Mouse (Mus musculus): ENCODE data around the gene Maml1.

Gene Maml1

DNA sequence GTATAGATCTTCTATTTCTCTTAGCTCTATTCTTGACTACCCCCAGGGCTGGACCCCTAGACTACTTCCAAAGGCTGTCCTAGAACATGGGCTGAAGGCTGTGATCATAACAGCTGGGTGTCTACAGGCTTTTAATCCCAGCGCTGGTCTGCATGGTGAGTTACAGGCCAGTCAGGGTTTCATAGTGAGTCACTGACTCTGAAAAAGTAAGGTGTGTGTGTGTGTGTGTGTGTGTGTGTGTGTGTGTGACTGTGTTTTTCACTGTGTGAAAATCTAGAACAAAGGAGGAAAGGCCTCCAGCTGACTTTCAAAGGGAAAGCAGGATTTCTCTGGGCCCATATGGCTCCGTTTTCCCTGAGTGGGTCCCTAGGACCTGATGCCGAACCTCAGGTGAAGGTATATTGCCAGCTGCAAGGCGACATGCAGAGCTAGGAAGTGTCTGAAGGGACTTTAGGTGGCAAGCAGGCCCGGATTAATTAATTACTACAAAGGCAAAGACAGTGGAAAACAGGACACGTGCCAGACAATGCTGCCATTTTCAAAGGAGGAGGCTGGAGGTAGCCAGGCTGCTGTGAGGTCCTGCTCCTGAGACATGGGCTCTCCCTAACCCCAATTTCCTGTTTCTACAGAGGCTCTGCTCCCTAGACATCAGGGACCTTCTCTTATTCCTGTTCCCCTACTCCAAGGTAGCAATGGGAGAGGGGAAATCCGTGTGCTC is 69.4 kb downstream of the Maml1 start:
- DNase-seq (ENCODE audit: low read depth, low spot score), result no peak

DNA sequence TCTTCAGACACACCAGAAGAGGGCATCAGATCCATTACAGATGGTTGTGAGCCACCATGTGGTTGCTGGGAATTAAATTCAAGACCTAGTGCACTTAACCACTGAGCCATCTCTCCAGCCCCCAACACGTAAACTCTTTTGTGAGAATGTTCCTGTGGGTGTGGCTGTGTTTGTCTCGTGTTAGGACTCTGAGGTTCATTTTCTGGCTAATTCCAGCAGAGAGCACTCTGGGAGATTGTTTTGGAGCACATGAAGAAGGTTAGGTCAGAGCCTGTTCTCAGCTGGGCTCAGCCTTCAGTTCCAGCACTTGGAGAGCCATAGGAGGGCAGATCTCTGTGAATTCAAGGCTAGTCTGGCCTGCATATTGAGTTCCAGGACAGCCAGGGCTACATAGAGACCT is 72.3 kb downstream of the Maml1 start:
- DNase-seq (ENCODE audit: low read depth, low spot score), result peak; percentile 87

GRCm38 (mm10) chr11:50217811-50218210 is 74.3 kb downstream of the Maml1 start:
- peak; percentile 63 for DNase-seq (ENCODE audit: low read depth, low spot score)

GRCm38 (mm10) chr11:50216724-50217366 is 75.3 kb downstream of the Maml1 start:
- no peak for DNase-seq (ENCODE audit: low read depth, low spot score)

DNA sequence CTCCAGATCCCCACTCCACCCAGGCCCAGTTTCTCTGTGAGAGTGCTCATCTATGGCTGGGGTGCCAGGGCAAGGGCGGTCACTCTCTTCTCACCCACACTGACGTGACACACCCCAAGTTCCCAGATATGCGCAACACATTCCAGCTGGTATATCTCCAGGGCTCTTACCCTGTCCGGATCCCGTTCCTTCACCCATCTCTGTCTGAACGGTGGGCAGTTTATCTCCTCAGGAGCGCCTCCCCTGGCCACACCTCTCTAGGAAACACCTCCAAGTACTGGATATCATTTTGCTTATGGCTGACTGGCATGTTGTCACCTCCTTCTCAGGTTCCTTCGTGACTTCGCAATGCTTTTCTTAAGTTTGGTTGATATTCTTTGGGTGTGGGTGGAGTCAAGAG is 76.5 kb downstream of the Maml1 start:
- peak; percentile 47 for DNase-seq (ENCODE audit: low read depth, low spot score)

GRCm38 (mm10) chr11:50214631-50215030 is 77.5 kb downstream of the Maml1 start:
- no peak for DNase-seq (ENCODE audit: low read depth, low spot score)

GRCm38 (mm10) chr11:50212848-50213758 is 79.0 kb downstream of the Maml1 start:
- DNase-seq (ENCODE audit: low read depth, low spot score), result no peak

DNA sequence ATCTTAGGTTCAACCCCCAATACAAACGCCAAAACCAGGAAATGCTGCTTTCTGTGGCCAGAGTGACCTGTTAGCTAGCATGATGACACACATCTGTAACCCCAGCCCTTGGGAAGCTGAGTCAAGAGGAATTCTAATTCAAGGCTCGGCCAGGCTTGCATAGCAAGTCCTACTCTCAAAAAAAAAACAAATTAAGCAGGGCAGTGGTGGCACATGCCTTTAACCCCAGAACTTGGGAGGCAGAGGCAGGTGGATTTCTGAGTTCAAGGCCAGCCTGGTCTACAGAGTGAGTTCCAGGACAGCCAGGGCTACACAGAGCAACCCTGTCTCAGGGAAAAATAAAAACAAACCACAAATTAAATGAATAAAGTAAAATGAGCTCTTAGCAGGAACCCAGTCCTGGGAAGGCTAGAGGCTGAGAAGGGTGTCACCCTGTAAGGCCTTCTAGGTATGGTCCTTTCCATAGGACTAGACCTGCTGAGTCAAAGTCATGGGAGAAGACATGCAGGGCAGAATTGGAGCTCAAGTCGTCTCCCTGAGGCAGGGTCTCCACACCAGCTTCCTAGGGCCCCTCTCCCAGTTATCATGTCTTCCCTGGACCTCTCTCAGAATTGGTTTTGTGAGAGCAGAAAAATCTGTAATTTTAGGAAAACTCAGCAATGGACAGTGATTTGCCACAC is 79.9 kb downstream of the Maml1 start:
- DNase-seq (ENCODE audit: low read depth, low spot score), result no peak

- no peak for DNase-seq (ENCODE audit: low read depth, low spot score)
Measured at GRCm38 (mm10) chr11:50211322-50212059, 80.6 kb downstream of the Maml1 start.

DNA sequence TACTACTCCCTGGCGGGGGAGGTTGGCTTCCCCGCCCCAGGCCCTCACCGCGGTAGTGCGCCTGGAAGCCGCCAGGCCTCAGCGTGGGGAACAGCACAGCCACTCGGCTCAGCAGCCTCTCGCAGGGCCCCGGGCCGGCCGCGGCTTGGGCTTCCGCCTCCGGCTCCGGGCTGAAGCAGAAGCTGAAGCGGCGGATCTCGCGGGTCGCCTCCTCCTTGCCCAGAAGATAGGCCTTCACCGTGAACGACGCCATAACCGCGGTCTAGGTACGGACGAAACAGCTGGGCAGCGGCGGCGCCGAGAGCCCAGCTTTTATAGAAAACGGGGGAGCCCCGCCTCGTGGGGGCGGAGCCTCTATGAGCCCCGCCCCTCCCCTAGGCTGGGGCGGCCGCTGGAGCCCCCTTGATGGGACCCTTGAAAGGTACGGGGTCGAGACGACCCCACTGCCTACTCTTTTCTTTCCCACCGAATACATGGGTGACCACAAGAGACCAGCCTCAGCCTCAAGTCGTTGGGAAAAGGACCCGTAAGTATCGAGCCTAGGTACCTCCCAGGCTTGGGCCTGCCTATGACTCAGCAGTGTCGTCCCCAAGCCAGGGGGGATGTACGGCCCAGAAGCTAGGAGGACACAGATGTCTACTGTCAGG is 81.5 kb downstream of the Maml1 start, which contains the start of the genes Sqstm1 and Mgat4b:
Gene Sqstm1, minus strand, starts transcription at position 323 of the 647 bp plus-strand sequence.
Gene Mgat4b, plus strand, starts transcription at position 386 of the 647 bp plus-strand sequence.
- peak; percentile 62 for DNase-seq (ENCODE audit: low read depth, low spot score)

DNA sequence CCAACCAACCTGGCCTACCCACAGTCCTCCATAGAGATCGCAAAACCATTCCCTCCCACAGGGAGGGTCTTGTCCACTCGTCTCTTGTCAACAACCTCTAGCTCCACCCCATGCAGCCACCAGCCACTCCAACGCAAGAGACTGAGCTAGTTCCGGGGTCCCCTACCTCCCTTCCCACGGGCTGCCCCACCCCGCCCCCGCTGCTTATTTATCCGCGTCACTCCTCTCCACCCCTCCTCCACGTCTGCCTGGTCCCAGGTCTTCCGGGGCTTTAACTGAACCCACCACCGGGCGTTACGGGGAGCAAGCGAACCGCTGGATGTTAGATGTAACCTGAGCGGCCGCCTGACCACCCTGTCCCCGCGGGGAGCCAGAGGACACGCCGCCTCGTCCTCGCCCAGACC is 82.0 kb downstream of the Maml1 start:
- peak; percentile 91 for DNase-seq (ENCODE audit: low read depth, low spot score)

- no peak for DNase-seq (ENCODE audit: low read depth, low spot score)
Measured at GRCm38 (mm10) chr11:50208039-50208438, 84.1 kb downstream of the Maml1 start.

- DNase-seq (ENCODE audit: low read depth, low spot score), result no peak
Measured at GRCm38 (mm10) chr11:50207344-50207743, 84.8 kb downstream of the Maml1 start.

- DNase-seq (ENCODE audit: low read depth, low spot score), result no peak
Measured at GRCm38 (mm10) chr11:50206037-50206436, 86.1 kb downstream of the Maml1 start.

Measured in ES-CJ7 (cell line).